Mouse (Mus musculus) neural tube, embryonic 15.5 days (tissue): ENCODE measurements at regions not wholly inside any gene's neighbourhood (a gene's known extent, or its start where the extent isn't known, plus 50 kb on each side); places are given as distances from the start of the nearest gene placed in this dataset.
"Not testable (repeated sequence)": the region's sequence is repeated elsewhere in the genome, so short reads cannot be mapped to it uniquely, and the experiment has no call there.

ENCODE experiments used
- ATAC-seq: fragments of 200-750 bp; cut with Nextera tagmentation; 2 replicates; pipeline ENCODE4 v1.8.0; 2017; ENCODE audit warnings: mild to moderate bottlenecking, moderate TSS enrichment, moderate library complexity; ENCODE audit not compliant: low FRiP score
- H3K27ac ChIP-seq: fragments of 300-500 bp; sonication (generic); replicated peaks from 2 replicates; pipeline ENCODE4 v1.5.1; 2015; ENCODE audit warnings: mild to moderate bottlenecking, inconsistent platforms
- H3K27me3 ChIP-seq: fragments of 300-500 bp; sonication (generic); replicated peaks from 2 replicates; pipeline ENCODE4 v1.6.1; 2015; ENCODE audit warnings: inconsistent platforms
- H3K36me3 ChIP-seq: fragments of 300-500 bp; sonication (generic); 2 replicates; pipeline ENCODE4 v1.6.1; 2015; ENCODE audit warnings: inconsistent platforms
- H3K4me1 ChIP-seq: fragments of 300-500 bp; sonication (generic); 2 replicates; pipeline ENCODE4 v1.6.1; 2015; ENCODE audit warnings: inconsistent platforms
- H3K4me2 ChIP-seq: fragments of 300-500 bp; sonication (generic); 2 replicates; pipeline ENCODE4 v1.6.1; 2015; ENCODE audit warnings: inconsistent platforms, mild to moderate bottlenecking, moderate library complexity
- H3K4me3 ChIP-seq: fragments of 300-500 bp; sonication (generic); replicated peaks from 2 replicates; pipeline ENCODE4 v1.5.1; 2015; ENCODE audit warnings: mild to moderate bottlenecking, inconsistent platforms
- H3K9ac ChIP-seq: fragments of 300-500 bp; sonication (generic); replicated peaks from 2 replicates; pipeline ENCODE4 v1.6.1; 2015; ENCODE audit warnings: mild to moderate bottlenecking, inconsistent platforms
- H3K9me3 ChIP-seq: fragments of 300-500 bp; sonication (generic); replicated peaks from 2 replicates; pipeline ENCODE4 v1.6.1; 2016; ENCODE audit warnings: inconsistent platforms
- WGBS: fragments of 180-500 bp; shearing (Covaris S2); methylation state at CpG from one replicate; pipeline ENCODE4 v1.1.7; 2015; ENCODE audit warnings: mixed read lengths; 5-methylcytosine and 5-hydroxymethylcytosine counted together

- no peak overlapping the region for H3K27ac ChIP-seq
- no peak overlapping the region for H3K4me2 ChIP-seq
- no peak overlapping the region for H3K4me3 ChIP-seq
- H3K27me3 ChIP-seq, result no peaks in the 10 kb centered on the region
- H3K9ac ChIP-seq, result no peak overlapping the region
- H3K4me1 ChIP-seq, result no peaks in the 10 kb centered on the region
- 89% methylated on average over 2 of the region's 2 CpGs for WGBS
- ATAC-seq, result no peak
- H3K36me3 ChIP-seq, result no peaks in the 10 kb centered on the region
- H3K9me3 ChIP-seq, result no peaks in the 10 kb centered on the region
Observed at GRCm38 (mm10) chr3:22285904-22286303, 209.5 kb downstream of the Tbl1xr1 start.

- Histone ChIP-seq H3K4me1 (no peaks in the 10 kb centered on the region), H3K27ac (no peak overlapping the region), H3K4me2 (no peak overlapping the region), H3K4me3 (no peak overlapping the region), H3K27me3 (no peaks in the 10 kb centered on the region), H3K36me3 (no peaks in the 10 kb centered on the region), H3K9ac (no peak overlapping the region), H3K9me3 (0 out of 2 replicates have a peak, but pooled peaks cover 3% of the 10 kb centered on the region)
- 83% methylated on average over 3 of the region's 3 CpGs for WGBS
- ATAC-seq, result no peak
Observed at GRCm38 (mm10) chr3:22293466-22293865, 217.0 kb downstream of the Tbl1xr1 start.

- ATAC-seq, H3K27me3 ChIP-seq, H3K4me1 ChIP-seq, H3K4me3 ChIP-seq, H3K9ac ChIP-seq, H3K27ac ChIP-seq, H3K36me3 ChIP-seq, H3K4me2 ChIP-seq, H3K9me3 ChIP-seq: not testable (repeated sequence)
- 97% methylated on average over 1 of the region's 1 CpGs for WGBS
Observed at GRCm38 (mm10) chr3:22294081-22294480, 217.6 kb downstream of the Tbl1xr1 start.

GRCm38 (mm10) chr3:22296925-22297324 is 220.5 kb downstream of the Tbl1xr1 start:
- not testable (repeated sequence) for H3K9ac ChIP-seq, H3K9me3 ChIP-seq, H3K27ac ChIP-seq, H3K4me2 ChIP-seq, H3K27me3 ChIP-seq, H3K4me3 ChIP-seq, H3K36me3 ChIP-seq, H3K4me1 ChIP-seq, ATAC-seq
- WGBS, result 87% methylated on average over 1 of the region's 1 CpGs

GRCm38 (mm10) chr3:22297831-22298230 is 221.4 kb downstream of the Tbl1xr1 start:
- H3K9me3 ChIP-seq, ATAC-seq, H3K4me1 ChIP-seq, H3K4me3 ChIP-seq, H3K9ac ChIP-seq, H3K27ac ChIP-seq, H3K27me3 ChIP-seq, H3K36me3 ChIP-seq, H3K4me2 ChIP-seq: not testable (repeated sequence)
- 89% methylated on average over 1 of the region's 1 CpGs for WGBS

GRCm38 (mm10) chr3:22300553-22300952 is 224.1 kb downstream of the Tbl1xr1 start:
- Histone ChIP-seq H3K4me2 (no peak overlapping the region), H3K4me1 (no peaks in the 10 kb centered on the region), H3K9me3 (no peaks in the 10 kb centered on the region), H3K4me3 (no peak overlapping the region), H3K27ac (no peak overlapping the region), H3K9ac (no peak overlapping the region), H3K36me3 (no peaks in the 10 kb centered on the region), H3K27me3 (no peaks in the 10 kb centered on the region)
- 93% methylated on average over 5 of the region's 5 CpGs for WGBS
- no peak for ATAC-seq

- WGBS, result 56% methylated on average over 5 of the region's 5 CpGs
- no peak overlapping the region for H3K27ac ChIP-seq
- H3K27me3 ChIP-seq, result no peaks in the 10 kb centered on the region
- no peak for ATAC-seq
- H3K4me3 ChIP-seq, result no peak overlapping the region
- H3K36me3 ChIP-seq, result no peaks in the 10 kb centered on the region
- no peaks in the 10 kb centered on the region for H3K4me1 ChIP-seq
- no peak overlapping the region for H3K9ac ChIP-seq
- no peak overlapping the region for H3K4me2 ChIP-seq
- H3K9me3 ChIP-seq, result no peaks in the 10 kb centered on the region
Observed at GRCm38 (mm10) chr3:22301991-22302517, 225.6 kb downstream of the Tbl1xr1 start.

GRCm38 (mm10) chr3:22304145-22304544 is 227.7 kb downstream of the Tbl1xr1 start:
- no peak overlapping the region for H3K4me2 ChIP-seq
- H3K9ac ChIP-seq, result no peak overlapping the region
- H3K4me1 ChIP-seq, result 0 out of 2 replicates have a peak, but pooled peaks cover 5% of the 10 kb centered on the region
- no peak for ATAC-seq
- 44% methylated on average over 1 of the region's 1 CpGs for WGBS
- H3K27ac ChIP-seq, result no peak overlapping the region
- H3K4me3 ChIP-seq, result no peak overlapping the region
- no peaks in the 10 kb centered on the region for H3K36me3 ChIP-seq
- no peaks in the 10 kb centered on the region for H3K27me3 ChIP-seq
- H3K9me3 ChIP-seq, result no peaks in the 10 kb centered on the region

GRCm38 (mm10) chr3:22306624-22307023 is 230.2 kb downstream of the Tbl1xr1 start:
- no peak overlapping the region for H3K27ac ChIP-seq
- WGBS, result 79% methylated on average over 4 of the region's 4 CpGs
- no peaks in the 10 kb centered on the region for H3K27me3 ChIP-seq
- ATAC-seq, result no peak
- H3K9me3 ChIP-seq, result no peaks in the 10 kb centered on the region
- no peaks in the 10 kb centered on the region for H3K36me3 ChIP-seq
- H3K4me2 ChIP-seq, result no peak overlapping the region
- H3K4me3 ChIP-seq, result no peak overlapping the region
- no peak overlapping the region for H3K9ac ChIP-seq
- H3K4me1 ChIP-seq, result 0 out of 2 replicates have a peak, but pooled peaks cover 5% of the 10 kb centered on the region

GRCm38 (mm10) chr3:22308962-22309361 is 232.5 kb downstream of the Tbl1xr1 start:
- H3K9me3 ChIP-seq, result no peaks in the 10 kb centered on the region
- ATAC-seq, result peak; percentile 86
- no peaks in the 10 kb centered on the region for H3K27me3 ChIP-seq

GRCm38 (mm10) chr3:22316466-22317185 is 240.2 kb downstream of the Tbl1xr1 start:
- no peaks in the 10 kb centered on the region for H3K36me3 ChIP-seq
- WGBS, result 82% methylated on average over 10 of the region's 10 CpGs
- ATAC-seq, result no peak
- H3K9ac ChIP-seq, result no peak overlapping the region
- H3K4me3 ChIP-seq, result no peak overlapping the region
- H3K9me3 ChIP-seq, result no peaks in the 10 kb centered on the region
- no peaks in the 10 kb centered on the region for H3K27me3 ChIP-seq
- no peaks in the 10 kb centered on the region for H3K4me1 ChIP-seq
- no peak overlapping the region for H3K27ac ChIP-seq
- no peak overlapping the region for H3K4me2 ChIP-seq

More at GRCm38 (mm10) chr3:22308962-22309361, 232.5 kb downstream of the Tbl1xr1 start:
- Histone ChIP-seq H3K4me1 (0 out of 2 replicates have a peak, but pooled peaks cover 5% of the 10 kb centered on the region), H3K4me2 (no peak overlapping the region), H3K4me3 (no peak overlapping the region), H3K9ac (no peak overlapping the region), H3K27ac (no peak overlapping the region), H3K36me3 (no peaks in the 10 kb centered on the region)
- 12% methylated on average over 4 of the region's 4 CpGs for WGBS

GRCm38 (mm10) chr3:22320425-22320824 is 244.0 kb downstream of the Tbl1xr1 start:
- not testable (repeated sequence) for H3K9me3 ChIP-seq, H3K4me2 ChIP-seq
- 94% methylated on average over 1 of the region's 1 CpGs for WGBS

More at GRCm38 (mm10) chr3:22320425-22320824, 244.0 kb downstream of the Tbl1xr1 start:
- not testable (repeated sequence) for H3K36me3 ChIP-seq, ATAC-seq, H3K4me3 ChIP-seq, H3K27me3 ChIP-seq, H3K9ac ChIP-seq, H3K4me1 ChIP-seq, H3K27ac ChIP-seq
